Mouse (Mus musculus): ENCODE measurements around the gene Atxn1.

Gene Atxn1

DNA sequence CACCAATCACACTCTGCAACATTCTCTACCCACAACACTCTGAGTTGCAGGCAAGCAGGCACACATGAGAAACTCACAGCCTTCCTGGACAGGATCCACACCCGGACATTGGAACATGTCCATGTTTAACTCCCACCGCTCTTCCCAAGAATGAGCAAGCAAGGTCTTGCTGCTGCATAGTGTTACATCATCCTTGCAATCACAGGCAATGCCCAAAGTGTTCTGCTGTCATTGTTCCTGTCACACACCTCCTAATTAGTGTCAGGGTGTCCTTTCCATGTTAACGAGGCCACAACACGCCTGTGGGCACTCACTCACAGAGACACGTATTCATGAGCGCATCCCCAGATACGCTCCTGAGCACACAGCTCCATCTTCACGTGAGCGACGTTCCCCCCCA, 181.1 kb downstream of the Atxn1 start:
- peak in 1 of 2 experiments; percentile 22 for DNase-seq (ENCODE audit: low spot score in 2 of 2)

DNA sequence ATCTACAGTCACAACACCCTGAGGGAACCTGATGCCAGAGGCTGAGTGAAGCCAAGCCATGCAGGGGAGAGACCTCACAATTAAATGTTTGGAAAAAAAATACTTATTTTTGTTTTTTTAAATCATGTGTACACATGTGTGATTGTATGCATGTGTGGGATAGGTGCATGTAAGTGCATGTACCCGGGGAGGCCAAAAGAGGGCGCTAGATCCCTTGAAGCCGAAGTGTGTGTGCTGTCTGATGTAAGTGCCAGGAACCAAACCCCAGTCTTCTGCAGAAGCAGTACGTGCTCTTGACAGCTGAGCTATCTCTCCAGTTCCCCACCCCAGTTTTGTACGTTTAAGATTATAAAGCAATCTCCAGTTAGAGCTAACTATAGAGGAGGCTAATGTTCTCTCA, 186.1 kb downstream of the Atxn1 start:
- no peak for DNase-seq (ENCODE audit: low spot score in 2 of 2)

DNA sequence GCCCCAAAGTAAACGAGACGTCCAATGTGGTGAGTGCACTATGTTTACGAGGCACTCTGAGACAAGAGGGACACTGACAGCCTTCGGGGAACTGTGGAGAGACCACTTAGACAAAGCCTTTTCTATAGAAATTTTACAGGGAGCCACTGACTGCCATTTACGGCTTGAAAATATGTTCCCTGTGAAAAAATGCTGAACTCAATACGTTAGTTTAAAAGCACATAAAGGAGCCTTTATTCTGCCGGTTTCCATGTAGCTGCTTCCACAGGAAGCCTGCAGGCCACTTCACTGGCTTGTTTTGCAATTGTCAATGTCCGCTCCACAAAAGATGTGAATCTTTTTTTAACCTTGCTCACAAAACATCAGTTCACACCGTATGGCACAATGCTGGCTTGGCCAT, 186.6 kb downstream of the Atxn1 start:
- no peak for DNase-seq (ENCODE audit: low spot score in 2 of 2)

DNA sequence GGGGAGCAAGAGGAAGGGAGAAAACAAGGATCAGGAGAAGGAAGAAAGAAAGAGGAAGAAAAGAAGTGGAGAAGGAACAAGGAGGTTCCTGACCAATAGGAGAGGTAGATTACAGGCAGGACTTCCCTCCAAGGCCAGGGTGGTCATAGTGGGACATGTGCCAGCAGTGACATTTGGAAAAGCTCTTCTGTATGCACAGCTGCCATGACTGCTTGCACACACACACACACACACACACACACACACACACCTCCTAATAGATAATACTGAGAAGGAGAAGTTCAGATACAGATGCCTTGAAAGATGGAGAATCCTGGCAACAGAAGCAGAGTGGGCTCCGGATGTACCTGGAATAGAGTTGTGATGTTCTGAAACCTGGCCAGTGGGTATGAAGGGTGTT, 189.3 kb downstream of the Atxn1 start:
- DNase-seq (ENCODE audit: low spot score in 2 of 2), result no peak

DNA sequence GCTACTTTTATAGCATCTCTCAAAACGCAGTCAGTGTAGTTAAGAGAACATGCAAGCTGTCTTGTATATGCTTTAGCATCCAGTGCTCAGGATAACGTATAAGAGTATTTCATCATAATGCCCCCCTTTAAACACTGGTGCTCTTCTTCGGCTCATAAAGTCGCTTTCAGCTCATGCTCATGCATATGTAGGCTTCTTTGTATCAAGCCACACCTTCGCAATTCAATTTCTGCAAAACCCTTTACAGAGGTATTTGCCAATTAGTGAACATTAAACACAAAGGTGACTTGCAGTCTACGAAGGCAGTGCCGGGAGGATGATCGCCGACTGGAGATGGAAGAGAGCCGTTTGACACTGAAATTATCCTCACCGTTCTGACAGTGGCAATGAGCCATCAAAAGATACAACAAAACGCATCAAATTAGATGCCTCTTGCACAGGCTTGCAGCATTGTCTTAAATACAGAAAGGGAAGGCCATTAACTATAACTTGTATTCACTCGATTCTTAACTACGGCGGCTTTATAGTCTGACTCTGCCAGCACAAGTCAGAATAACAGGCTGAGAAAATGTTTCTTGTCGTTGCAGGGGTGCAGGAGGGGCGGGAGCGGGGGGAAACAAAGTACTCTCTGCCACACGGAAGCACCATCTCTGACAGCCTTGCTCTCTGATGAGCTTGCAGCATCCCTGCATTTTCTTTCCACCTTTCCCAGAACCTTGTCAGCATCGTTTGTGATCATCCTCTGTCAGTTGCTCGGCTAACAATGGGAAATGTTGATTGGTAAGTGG, 191.2 kb downstream of the Atxn1 start:
- DNase-seq (ENCODE audit: low spot score in 2 of 2), result no peak

DNA sequence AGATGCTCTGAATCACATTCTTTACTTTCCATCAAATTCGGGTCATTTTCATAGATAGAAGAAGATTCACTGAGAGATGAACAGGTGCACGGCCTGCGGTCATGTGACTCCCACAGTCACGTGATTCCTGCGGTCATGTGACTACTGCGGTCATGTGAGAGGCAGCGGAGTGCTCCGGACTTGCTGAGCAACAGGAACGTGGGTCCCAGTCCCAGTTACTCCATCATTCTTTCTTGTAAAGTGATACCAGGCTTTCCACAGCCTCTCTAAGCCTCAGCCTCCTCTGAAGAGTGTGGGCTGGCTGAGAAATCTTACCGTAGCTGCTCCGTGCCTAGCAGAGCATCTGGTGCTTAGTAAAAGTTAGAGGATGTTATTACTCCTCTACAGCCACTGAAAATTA, 195.1 kb downstream of the Atxn1 start:
- no peak for DNase-seq (ENCODE audit: low spot score in 2 of 2)

DNA sequence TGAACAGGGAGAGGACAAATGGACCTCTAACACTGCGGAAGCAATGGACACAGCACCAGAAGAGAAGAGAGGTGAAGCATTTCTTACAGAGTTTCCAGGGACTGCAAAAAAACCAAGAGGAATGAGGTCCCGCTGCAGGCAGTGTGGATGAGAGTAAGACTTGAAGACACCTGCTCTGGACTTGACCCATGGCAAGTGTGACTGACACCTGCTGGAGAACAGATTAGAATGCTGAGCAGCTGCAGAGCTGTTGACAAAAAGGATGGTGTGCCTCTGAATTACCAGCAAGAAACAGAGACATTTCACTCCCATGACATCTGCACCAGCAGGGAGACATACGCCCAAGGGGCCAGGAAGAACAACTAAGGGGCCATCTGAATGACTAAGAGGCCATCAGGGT, 196.6 kb downstream of the Atxn1 start:
- no peak for DNase-seq (ENCODE audit: low spot score in 2 of 2)

DNA sequence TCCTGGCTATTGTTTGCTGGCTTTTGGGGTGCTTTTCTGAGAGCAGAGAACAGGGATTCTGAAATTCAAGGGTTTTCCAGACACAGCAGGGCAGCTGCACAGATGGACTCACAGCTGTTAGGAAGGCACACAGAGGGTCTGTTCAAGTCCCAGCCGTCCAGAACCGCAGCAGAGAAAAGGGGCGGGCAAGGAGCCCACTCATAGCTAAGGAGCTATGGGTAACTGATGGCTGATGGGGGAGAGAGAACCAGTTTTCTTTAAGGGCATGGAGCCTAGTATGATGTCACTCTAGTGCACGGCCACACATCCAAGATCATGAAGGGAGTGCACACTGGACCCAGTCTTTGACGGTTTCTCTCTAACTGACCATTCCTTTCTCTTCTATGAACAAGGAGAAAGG, 200.5 kb downstream of the Atxn1 start:
- DNase-seq (ENCODE audit: low spot score in 2 of 2), result no peak

DNA sequence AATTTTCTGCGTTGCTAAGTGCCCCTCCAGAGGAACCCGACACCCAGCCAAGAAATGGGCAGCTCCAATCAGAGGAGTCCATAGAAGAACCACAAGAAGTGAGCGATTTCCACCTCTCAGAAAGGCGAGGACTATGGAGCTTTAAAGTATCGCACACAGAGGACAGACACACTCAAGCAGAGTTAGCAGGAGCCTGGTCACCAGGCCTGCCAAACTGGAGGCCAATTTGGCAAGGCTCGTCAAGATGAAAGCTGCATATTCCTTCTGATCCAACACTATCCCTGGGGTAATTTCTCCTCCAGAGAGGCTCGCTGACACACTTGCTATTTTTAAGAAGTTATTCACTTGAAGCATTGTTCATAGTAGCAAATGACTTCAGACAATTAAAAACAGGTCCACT, 202.5 kb downstream of the Atxn1 start:
- DNase-seq (ENCODE audit: low spot score in 2 of 2), result peak in 1 of 2 experiments; percentile 55

DNA sequence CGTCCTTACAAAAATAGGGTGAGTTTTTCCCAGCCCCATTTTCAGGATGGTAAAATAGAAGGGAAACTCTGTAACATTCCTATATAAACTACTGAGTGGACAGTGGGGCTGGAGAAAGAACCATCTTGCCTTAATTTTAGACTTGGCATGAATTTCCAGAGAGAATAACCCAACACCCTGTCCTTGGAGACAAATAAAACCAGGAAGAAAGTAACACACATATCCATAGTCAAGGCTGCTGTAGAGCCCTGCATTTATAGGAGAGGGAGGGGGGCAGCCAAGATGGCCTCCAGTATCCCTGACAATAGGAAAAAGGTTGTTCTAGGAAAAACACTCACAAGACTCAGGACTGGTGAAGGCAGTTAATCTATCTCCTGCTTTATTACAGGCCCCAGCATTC, 210.3 kb downstream of the Atxn1 start:
- DNase-seq (ENCODE audit: low spot score in 2 of 2), result no peak

DNA sequence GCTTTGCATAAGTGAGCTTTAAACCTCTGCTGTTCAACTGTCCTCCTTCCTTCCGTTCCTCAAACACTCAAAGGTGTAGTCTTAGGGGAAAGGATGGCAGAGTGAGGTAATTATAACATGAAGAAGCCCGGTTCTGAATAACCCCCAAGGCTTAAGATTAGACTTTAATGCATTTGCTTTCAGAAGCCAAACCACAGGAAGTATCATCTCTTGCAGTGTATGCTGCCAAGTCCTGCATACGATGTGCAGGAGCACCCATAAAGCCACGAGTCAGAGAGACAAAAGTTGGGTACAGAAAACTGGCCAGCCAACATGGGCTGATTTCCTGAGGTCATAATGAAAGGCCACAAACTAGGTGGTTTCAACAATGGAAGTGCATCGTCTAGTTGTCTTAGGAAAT, 212.3 kb downstream of the Atxn1 start:
- no peak for DNase-seq (ENCODE audit: low spot score in 2 of 2)

DNA sequence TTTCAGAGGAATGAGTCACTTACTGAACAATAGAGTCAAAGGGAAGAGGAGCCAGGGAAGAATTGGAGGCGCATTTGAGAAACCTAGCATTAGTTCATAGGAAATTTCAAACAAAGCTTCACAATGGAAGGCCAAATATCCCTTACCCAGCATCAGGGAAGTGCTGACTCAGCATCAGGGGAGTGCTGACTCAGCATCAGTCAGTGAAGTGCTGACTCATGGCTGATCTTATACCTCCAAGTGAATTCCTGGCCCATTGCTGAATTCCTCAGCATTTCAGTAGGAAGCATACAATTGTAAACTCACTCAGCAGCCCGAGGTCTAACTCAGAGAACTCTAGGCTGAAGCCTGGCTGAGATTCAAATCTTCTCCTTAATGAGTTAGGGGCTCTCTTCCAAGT, 213.6 kb downstream of the Atxn1 start:
- DNase-seq (ENCODE audit: low spot score in 2 of 2), result no peak

DNA sequence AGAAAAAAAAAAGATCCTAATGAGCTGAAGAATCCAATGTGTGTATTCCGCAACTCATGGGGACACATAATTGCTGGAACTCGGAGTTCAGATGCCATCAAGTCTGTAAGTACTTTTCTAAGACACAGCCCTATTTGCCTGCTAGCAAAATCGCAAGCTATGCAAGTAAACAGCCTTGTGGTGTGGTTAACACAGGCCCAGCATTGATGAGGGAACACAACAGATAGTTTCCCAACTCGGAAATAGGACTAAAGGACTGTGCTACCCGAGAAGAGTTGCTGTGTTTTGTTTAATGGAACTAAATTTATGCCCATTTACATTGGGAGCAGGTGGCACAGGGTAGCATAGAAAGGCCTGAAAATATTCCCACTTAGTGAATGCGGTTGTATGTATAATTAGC, 214.2 kb downstream of the Atxn1 start:
- DNase-seq (ENCODE audit: low spot score in 2 of 2), result no peak

DNA sequence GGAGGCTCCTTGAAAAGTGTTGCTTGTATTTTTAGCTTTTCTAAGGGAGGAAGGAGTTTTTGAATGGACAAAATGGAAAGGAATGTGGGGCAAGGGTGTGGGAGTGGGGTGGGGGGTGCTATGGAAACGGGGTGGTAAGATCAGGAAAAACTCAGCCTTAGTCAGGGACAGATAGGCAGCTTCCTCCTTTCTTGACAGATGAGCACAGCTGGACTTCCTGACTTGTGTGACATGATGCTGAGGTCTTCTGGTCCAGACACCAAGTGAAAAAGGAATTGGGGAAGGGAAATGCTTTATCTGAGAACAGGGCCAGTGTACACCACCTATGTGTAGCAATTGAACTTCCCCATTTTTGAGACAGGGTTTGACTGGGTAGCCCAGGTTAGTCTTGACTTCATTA, 214.9 kb downstream of the Atxn1 start:
- DNase-seq (ENCODE audit: low spot score in 2 of 2), result no peak

DNA sequence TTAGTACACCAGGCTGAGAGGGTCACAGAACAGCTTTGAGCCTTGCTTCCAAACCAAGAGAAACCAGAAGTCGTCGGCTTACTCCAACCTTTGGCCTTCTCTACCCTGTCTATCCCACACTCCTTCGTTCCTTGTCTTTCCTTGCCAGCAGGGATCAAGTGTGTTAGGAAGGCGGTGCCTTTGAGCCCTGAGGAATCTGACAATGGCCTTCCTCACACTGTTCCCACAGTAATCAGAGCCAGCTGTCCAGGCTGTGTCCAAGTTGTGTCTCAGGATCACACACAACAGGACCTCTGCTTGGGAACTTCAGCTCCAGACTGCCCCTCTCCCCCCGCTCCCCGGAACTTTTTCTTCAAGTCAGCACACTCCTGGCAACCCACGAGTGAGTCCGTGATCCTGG, 215.6 kb downstream of the Atxn1 start:
- DNase-seq (ENCODE audit: low spot score in 2 of 2), result no peak

DNA sequence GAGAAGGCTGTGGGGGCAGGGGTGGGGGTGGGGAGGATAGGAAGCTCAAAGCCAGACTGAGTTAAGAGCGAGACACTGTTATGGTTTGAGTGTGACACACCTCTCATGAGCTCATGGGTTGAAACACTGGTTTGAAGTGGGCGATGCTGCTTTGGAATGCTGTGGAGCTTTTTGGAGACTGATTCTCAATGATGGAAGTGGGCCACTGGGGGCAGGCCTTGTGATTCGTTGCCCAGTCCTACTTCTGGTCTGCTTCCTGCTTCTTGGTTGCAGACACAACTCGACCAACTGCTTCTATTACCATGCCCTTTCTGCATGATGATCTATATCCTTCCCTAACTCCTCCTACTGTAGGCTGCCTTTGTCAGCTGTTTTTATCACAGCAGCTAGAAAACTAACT, 216.1 kb downstream of the Atxn1 start:
- no peak for DNase-seq (ENCODE audit: low spot score in 2 of 2)

DNA sequence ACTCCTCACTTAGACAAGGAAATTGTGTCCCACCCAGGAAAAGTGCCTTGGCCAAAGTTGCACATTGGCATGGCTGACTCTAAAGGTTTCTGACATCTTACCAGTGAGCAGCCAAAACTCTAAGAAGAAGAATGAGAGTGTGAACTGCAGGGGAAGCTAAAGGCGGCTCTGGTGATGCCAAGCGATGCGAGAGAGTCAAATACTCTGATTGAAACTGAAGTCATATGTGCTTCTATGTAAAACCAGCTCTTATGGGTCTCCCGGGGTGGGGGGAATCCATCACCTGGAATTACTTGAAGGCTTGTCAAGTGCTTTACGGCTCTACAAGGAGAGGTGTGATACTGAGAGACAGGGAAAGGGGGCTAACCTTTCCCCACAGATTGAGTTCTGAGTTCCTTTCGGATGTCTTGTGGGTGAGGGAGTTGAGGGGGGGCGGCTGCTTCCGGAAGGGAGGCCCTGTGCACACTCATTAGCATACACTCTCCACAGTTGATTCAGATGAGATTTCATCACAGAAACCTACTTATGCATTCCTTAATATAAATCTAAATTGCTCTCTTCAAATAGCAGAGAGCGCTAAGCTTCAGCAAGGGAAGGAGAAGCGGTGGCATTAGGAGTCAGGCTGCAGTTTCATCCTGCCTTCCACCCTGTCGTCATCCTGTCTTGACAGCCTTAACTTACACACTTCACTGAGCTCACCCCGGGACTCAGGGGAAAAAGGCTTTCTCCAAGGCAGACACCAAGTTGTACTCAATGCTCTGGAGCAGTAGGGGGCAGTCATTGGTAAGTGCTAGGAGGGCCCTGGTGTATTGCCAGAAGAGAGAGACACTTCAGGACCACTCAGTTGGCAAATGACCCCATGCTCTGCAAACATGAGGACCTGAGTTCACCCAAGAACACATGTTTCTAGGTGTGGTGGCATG, 218.7 kb downstream of the Atxn1 start:
- DNase-seq (ENCODE audit: low spot score in 2 of 2), result no peak

DNA sequence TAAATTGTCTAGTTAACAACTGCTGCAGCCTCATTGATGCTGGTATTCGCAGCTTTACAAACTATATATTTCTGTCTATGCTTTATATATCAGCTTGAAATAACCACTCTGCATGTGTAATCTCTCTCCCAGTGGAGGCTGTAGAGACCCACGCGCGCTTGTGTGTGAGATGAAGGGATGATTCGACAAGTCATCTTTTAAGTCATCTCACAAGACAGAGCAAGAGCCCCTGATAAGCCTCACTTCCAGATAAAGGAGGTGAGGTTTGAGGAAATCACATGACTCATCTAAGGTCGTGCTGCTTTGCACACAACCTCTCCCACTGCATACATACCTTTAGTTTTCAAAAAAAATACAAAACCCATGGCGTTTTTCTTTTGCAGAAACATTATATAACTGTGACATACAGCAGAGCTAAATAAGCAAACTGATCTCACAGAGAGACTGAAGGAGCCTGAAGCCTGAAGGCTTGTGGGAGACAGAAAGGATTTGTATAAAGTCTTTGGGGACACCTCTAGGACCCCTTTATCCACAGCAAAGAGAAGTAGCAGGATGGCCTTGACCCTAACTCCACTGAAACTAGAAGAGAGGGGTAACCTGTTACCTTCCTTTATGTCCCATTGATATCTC, 219.9 kb downstream of the Atxn1 start:
- no peak for DNase-seq (ENCODE audit: low spot score in 2 of 2)

DNA sequence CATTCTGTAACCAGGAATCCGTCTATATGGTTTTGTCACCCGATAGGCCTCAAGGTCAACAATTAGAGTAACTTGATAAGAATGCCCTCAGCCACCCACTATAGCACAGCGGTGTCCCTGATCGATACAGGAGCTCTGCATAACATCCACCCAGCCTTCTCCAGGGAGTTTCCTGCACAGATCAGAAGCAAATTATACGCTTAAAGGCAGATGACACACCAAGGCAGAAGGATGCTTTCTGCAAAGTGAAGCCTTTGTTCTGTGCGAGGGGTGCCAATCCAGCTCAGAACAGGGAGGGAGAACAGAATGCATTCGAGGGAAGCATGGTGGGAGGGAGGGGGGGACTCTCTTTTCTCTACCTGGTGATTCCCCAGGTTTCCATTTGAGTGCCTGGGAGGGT, 221.0 kb downstream of the Atxn1 start:
- DNase-seq (ENCODE audit: low spot score in 2 of 2), result no peak

DNA sequence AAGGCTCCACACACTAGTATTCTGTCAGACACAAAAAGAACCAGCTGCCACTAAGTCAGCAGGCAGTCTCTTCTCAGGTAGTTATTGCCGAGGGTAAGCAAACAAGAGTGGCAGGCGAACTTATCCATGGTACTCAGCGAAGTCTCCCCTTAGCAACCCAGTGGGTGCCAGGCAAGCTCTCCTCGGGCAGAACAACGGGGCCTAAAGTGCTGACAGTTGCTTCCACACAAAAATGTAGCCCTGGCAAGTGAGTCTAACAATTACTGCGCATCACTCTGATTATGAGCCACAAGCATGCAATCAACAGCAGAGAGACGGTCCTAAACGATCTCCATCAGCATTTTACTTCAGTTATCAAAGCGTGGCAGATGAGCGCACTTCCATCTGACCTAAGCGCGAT, 224.4 kb downstream of the Atxn1 start:
- DNase-seq (ENCODE audit: low spot score in 2 of 2), result no peak

DNA sequence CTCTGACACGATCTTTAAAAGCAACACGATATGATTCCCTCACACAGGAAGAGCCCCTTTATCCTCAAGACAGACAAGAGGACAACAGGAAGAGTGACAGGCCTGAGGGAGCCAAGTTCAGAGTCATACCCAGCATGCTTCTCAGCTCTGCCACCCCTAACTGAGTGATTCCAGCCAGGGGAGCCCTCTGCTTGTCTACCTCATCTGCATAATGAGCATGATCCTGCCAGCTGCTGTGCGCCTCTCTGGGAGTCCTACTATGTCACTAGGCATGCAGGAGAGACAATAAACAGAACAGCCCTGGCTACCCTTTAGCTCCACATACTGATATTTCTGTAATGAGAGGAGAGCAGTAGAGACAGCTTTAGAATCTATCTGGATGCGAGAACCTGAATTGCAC, 228.6 kb downstream of the Atxn1 start:
- DNase-seq (ENCODE audit: low spot score in 2 of 2), result no peak

DNA sequence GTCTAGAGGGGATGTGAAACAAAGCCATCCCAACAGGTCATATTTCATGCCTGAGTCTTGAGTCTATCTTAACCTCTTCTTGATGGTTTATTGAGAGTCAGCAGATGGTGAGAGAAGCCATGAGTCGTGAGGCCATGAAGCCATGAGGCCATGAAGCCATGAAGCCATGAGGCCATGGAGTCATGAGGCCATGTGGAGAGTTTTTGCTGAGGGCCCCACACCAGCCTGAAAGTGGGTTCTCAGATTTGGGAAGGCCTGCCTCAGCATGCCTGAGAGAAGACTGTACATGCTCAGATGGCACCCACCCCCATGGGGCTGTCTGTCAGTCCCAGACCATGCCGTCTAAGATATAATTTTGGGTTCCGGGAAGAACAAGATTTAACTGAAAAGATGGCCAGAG, 229.0 kb downstream of the Atxn1 start:
- no peak for DNase-seq (ENCODE audit: low spot score in 2 of 2)

DNA sequence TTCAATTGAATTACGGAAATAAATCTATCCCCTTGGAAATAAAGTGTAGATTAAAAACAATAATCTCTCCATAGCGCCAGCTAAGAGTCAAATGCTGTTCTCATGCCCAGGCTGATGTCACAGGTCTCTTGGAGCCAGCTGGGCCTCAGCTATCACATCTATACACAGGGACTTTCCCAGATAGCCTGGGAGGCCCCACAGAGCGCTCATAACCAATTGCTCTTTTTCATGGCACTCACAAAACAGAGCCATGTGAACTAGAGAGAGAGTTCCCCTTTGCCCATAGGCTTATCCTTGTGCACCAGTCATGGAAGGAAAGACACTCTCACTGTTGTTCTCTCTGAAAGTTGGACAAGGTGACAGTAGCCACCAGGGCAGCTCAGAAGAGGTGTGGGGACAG, 230.3 kb downstream of the Atxn1 start:
- DNase-seq (ENCODE audit: low spot score in 2 of 2), result no peak

Data from urinary bladder, postnatal 36 days (tissue).